Mouse (Mus musculus) testis, postnatal 14 days (tissue): ENCODE results near the gene Slc39a11.
A peak's percentile ranks its signal among the peaks of the same experiment; 100 is the strongest.

Experiments used
- DNase-seq: peaks from one replicate; pipeline ENCODE4 v3.0.0; 2021; ENCODE audit warnings: low spot score

The Slc39a11 gene

GRCm38 (mm10) chr11:113460118-113460517, 189.8 kb downstream of the Slc39a11 start:
- no peak for DNase-seq

- DNase-seq = no peak
These were observed 191.2 kb downstream of the Slc39a11 start for GRCm38 (mm10) chr11:113458582-113459210.

- DNase-seq = no peak
These were observed 196.9 kb downstream of the Slc39a11 start for GRCm38 (mm10) chr11:113452861-113453568.

DNA sequence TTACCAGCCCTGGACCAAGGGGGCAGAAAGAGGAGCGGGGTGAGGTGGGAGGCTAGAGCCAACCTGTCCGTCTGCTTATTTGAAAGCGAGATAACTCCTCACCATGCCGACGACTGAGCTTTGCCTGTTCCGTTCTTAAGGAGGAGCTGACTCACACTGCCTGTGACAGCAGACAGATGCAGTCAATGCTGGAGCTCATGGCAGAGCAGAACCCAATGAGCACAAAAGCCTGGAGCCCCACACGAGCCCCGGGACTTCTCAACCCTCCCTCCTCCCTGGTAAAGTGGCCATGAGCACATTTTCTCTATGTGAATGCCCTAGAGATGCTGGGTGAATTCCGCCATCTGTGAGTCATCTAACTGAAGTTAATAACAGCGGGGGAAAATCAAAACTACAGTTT, 198.6 kb downstream of the Slc39a11 start:
- no peak for DNase-seq

DNA sequence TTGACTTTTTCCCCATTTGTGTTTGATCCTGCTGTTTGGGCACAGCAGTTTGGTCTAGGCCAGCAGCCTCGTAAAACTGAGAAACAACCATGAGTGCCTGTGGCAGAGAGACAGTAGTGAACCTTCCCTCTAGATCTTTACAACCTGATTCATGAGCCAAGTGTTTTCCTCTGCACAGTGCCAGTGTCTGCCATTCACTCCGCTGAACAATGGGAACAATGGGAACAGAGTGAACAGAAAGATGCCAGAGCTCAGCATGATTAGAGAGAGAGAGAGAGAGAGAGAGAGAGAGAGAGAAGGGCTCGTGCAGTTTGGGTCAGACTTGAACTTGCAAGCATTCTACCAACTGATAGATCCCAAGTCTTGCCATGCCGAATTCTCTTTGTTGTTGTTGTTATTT, 199.2 kb downstream of the Slc39a11 start:
- DNase-seq = no peak

GRCm38 (mm10) chr11:113450028-113450427, 199.9 kb downstream of the Slc39a11 start:
- no peak for DNase-seq

DNA sequence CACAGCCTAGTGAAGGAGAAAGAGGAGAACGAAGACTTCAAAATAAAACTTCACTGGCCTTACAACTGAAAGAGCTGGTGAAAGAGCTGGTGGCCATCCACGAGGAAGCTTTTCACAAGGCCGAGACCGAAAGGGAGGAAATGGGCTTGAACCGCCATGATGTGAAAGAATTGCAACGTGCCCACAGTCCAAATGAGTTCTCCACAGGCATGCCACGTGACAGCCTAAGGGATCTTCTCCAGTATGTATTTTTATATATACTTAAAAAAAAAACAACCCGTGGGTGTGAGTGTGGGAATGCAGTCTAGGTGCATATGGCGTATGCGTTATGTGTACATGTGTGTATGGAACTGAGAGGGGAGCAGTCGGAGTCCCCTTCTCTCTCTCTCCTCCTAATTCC, 207.8 kb downstream of the Slc39a11 start:
- no peak for DNase-seq

DNA sequence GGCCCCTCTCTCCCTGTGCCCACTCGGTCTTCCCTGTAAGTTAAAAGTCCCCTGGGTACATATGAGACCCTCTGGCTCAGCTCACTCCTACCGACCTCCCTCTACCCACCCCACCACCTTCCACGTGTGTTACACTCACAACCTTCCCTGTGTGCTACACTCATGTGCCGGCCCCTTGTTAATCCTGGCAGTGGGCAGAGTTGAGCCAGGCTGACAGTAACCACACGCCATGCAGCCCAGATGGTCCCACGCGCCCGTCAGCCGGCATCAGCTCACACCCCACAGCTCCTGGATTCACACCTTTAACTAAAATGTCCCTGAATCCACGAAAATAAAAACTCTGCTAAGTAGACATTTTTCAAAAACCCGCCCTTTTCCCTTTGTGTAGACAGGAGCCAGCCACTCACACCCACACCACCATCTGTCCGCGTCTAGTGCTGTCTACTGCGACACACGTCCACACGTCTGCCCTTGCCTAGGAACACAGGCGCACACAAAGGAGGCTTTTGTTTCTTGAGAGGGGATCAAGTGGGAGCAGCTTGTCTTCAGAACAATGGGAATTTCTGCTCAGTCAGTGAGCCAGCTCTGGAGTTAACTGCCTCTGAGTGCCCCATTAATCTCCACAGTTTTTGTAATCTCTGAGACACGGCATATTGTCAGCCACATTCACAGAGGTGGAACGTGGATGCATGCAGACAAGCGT, 210.4 kb downstream of the Slc39a11 start:
- DNase-seq = peak; percentile 21

- no peak for DNase-seq
These were observed 211.0 kb downstream of the Slc39a11 start for GRCm38 (mm10) chr11:113438915-113439314.

DNA sequence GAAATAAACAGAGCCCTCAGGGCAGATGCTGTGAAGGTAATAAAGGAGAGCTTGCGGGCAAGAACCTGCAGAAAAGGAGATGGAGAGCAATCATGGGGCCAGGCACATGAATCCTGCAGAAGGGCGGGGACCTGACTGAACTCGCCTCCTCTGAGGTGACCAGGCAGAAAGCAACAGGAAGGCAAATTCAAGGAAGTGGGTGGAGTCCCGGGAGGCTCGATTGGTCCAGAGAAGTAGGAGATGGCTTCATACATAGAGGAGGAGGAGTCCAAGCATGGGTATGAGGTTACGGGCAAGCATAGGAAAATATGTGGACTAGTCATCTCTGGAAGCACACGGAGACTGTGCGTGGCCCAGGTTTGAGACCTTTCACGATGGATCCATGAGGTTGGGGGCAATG, 212.5 kb downstream of the Slc39a11 start:
- no peak for DNase-seq

GRCm38 (mm10) chr11:113436299-113436698, 213.6 kb downstream of the Slc39a11 start:
- DNase-seq = no peak

GRCm38 (mm10) chr11:113435696-113436095, 214.2 kb downstream of the Slc39a11 start:
- DNase-seq = no peak

- peak; percentile 27 for DNase-seq
These were observed 218.7 kb downstream of the Slc39a11 start for GRCm38 (mm10) chr11:113431161-113431560.

- no peak for DNase-seq
These were observed 224.0 kb downstream of the Slc39a11 start for GRCm38 (mm10) chr11:113425882-113426281.

DNA sequence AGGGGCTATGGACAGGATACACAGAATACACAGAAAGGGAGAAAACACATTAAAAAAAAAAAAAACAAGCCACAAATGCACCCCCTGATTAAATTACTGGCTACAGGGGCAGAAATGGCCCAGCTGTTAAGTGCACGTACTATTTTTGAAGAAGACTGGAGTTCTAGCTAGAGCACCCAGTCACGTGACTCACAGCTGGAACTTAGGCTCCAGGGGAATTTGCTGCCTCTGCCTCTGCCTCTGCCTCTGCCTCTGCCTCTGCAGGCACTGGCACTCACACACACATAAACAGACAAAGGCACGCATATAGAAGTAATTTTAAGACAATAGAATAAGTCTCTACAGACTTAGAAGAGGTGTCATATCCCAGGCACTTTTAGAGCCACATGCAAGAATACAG, 224.4 kb downstream of the Slc39a11 start:
- DNase-seq = no peak

GRCm38 (mm10) chr11:113424765-113425164, 225.1 kb downstream of the Slc39a11 start:
- DNase-seq = no peak

GRCm38 (mm10) chr11:113422598-113422997, 227.3 kb downstream of the Slc39a11 start:
- no peak for DNase-seq

DNA sequence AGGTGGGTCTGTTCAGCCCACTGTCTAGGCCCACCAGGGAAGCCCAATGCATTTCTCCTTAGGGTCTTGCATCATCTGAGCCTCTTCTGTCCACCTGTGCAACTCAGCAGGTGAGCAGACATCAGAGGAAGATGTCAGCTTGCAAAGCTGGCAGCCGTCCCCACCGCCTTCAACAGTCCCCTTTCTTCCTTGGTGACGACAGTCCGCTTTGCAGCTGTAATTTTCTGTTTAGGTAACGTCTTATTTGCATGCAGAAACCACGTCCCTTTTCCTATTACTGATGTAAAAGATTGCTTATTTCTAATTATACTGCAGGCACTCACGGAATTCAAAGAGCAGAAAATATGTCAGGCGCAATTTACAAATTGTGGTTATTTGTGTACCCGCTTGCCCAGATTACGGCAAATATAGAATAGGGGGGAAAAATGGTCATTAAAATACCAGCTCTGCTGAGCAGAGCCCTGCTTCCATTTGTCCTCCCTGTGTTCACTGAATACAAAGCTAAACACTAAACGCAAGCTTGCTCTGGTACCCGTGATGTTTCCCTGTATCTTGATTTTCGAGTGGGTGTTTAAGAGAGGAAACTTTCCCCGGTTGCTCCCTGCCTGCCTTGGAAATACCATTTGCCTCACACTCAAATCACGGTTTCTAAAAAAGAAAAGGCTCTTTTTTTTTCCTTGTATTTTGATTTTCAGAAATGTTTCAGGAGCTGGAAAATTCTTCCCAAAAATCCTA, 230.8 kb downstream of the Slc39a11 start:
- no peak for DNase-seq

DNA sequence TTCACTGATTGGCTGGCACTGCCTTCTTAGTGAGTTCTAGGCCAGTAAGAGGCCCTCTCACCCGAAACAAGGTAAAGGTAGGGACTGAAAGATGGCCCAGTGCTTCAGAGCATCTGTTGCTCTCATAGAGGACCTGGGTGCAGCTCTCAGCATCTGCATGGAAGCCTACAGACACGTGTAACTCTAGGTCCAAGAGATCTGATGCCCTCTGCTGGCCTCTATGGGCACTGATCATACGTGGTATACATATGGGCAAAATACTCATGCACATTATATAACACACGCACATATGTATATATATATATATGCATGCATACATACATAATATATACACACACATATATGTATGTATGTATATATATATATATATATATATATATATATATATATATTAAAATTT, 231.9 kb downstream of the Slc39a11 start:
- no peak for DNase-seq

DNA sequence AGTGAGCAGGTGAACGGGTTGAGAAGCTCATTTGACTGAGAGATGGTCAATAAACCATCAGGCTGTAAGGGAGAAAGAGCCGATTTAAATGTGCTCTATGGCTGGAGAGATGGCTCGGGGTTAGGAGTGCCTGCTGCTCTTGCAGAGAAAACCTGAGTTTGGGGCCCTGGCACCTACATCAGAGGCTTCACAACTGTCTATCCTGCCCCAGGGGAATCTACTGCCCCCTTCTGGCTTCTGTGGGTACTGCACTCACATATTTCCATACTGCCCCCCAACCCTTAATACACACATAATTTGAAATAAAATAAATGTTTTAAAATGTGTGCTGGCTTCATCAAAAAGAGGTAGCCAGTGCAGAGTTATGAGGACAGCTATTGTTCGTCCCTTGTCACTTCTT, 237.3 kb downstream of the Slc39a11 start:
- DNase-seq = no peak

- DNase-seq = no peak
These were observed 238.1 kb downstream of the Slc39a11 start for GRCm38 (mm10) chr11:113411798-113412197.

GRCm38 (mm10) chr11:113409121-113409520, 240.8 kb downstream of the Slc39a11 start:
- DNase-seq = no peak

GRCm38 (mm10) chr11:113407474-113407873, 242.4 kb downstream of the Slc39a11 start:
- DNase-seq = no peak
